Mouse (Mus musculus) forelimb bud, embryonic 11.5 days (tissue): ENCODE results near the gene Opn1sw.
"Not testable (repeated sequence)": the region's sequence is repeated elsewhere in the genome, so short reads cannot be mapped to it uniquely, and the experiment has no call there.

Source experiments
- DNase-seq: peaks from one replicate; pipeline ENCODE4 v3.0.0-alpha.2; 2012; ENCODE audit warnings: low read depth, low spot score

The Opn1sw gene

DNA sequence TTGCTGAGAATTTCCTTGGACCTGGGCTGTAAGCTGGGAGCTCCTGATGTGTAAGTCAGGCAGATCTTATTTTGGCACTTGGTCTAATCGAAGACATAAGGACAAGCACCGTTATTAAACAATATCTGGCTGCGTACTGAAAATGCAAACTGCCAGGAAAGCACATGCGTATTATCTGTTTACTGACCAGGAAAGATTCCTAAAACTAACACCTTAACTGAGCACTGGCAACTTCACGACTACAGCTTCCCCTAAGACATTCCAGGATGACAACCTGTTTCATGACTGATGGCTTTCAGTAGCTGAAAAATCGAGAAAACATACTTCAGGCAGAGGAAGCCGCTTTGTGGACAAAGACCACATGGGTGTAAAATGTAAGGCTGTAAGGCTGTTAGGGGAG is 41.1 kb downstream of the Opn1sw start:
- no peak for DNase-seq

DNA sequence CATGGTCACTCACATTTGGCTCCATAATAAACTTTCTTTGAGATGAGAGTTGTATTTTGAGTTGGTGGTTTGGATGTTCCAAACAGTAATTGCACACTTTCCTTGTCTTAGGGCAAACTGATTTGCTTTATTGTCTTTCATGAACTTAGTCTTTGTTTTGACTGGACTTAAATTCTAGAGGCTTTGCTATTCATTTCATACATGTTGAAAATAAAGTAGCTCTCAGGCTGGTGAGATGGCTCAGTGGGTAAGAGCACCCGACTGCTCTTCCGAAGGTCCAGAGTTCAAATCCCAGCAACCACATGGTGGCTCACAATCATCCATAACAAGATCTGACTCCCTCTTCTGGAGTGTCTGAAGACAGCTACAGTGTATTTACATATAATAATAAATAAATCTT is 41.8 kb downstream of the Opn1sw start:
- DNase-seq, result not testable (repeated sequence)

DNA sequence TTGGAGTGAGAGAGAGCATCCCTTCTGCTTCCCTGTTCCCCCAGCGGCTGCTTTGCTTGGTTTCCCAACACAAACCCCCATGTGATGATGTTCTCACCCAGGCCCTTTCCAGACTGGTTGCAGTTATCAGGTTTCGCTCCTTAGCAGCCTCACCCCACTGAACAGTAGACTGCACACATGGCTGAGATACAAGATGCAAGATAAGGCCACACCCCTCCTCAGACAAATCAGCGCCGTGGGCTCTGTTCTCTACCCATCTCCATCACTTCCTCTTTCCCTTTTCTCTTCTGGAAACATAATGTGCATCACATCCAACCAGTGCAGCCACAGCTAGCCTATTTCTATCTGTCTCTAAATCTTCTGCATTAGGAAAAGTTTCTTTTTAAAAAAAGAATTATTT is 58.8 kb downstream of the Opn1sw start:
- DNase-seq, result no peak

DNA sequence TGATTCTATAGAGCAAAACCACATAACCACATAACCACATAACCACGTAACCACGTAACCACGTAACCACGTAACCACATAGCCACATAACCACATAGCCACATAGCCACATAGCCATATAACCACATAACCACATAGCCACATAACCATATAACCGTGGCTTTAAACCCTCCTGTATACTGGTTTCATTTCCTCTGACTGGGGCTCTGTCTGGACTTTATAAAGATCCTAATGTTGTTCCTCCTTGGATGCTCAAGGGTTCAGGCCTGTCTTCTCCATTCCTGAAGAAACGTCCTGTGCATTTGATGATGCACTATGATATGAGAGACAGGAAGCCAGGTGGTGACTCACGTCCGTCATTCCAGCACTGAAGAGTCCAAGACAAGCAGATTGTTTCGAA is 61.3 kb downstream of the Opn1sw start:
- DNase-seq, result no peak
